Mouse (Mus musculus) heart, embryonic 16.5 days (tissue): ENCODE data around the gene Hist1h2bh. TPM values are rescaled to one million over a fixed set of nuclear protein-coding genes. Genes with fewer than 3 reads are reported as not detected.
A peak's percentile ranks its signal among the peaks of the same experiment; 100 is the strongest.

Experiments
- ATAC-seq: fragments of 200-750 bp; cut with Nextera tagmentation; replicated peaks from 2 replicates; pipeline ENCODE4 v1.8.0; 2017; ENCODE audit warnings: moderate number of reproducible peaks; ENCODE audit not compliant: insufficient read depth, low FRiP score; ENCODE audit errors: extremely low read depth
- H3K27ac ChIP-seq: fragments of 300-500 bp; sonication (generic); 2 replicates; pipeline ENCODE4 v1.5.1; 2014; ENCODE audit warnings: mild to moderate bottlenecking, low read length, control low read depth, moderate library complexity
- H3K27me3 ChIP-seq: fragments of 300-500 bp; sonication (generic); 2 replicates; pipeline ENCODE4 v1.6.1; 2014; ENCODE audit warnings: low read length, mixed read lengths; ENCODE audit not compliant: control insufficient read depth, insufficient read depth
- H3K36me3 ChIP-seq: fragments of 300-500 bp; sonication (generic); 2 replicates; pipeline ENCODE4 v1.6.1; 2014; ENCODE audit not compliant: control insufficient read depth, insufficient read depth
- H3K4me1 ChIP-seq: fragments of 300-500 bp; sonication (generic); 2 replicates; pipeline ENCODE4 v1.6.1; 2014; ENCODE audit warnings: low read length, mixed read lengths; ENCODE audit not compliant: control insufficient read depth, insufficient read depth
- H3K4me2 ChIP-seq: fragments of 300-500 bp; sonication (generic); 2 replicates; pipeline ENCODE4 v1.6.1; 2014; ENCODE audit warnings: low read depth, mild to moderate bottlenecking, control low read depth, low read length
- H3K4me3 ChIP-seq: fragments of 300-500 bp; sonication (generic); 2 replicates; pipeline ENCODE4 v1.5.1; 2014; ENCODE audit warnings: mild to moderate bottlenecking, control low read depth, low read length
- H3K9ac ChIP-seq: fragments of 300-500 bp; sonication (generic); 2 replicates; pipeline ENCODE4 v1.6.1; 2014; ENCODE audit warnings: low read length, control low read depth
- H3K9me3 ChIP-seq: fragments of 300-500 bp; sonication (generic); replicated peaks from 2 replicates; pipeline ENCODE4 v1.6.1; 2016; ENCODE audit warnings: low read length; ENCODE audit not compliant: control insufficient read depth
- WGBS: fragments of 180-500 bp; shearing (Covaris S2); extraction: QIAGEN DNeasy Blood & Tissue Kit; methylation state at CpG from one replicate; pipeline ENCODE4 v1.1.7; 2014; 5-methylcytosine and 5-hydroxymethylcytosine counted together
- polyA plus RNA-seq: library from polyadenylated mRNA; unstranded; fragments of >200 nt; fragmentation: Nextera tagmentation; extraction: Ambion mirVana; gene quantifications from 2 replicates; pipeline ENCODE4 v1.2.1, GENCODE M21; 2015

Hist1h2bh gene
- polyA plus RNA-seq, 1 experiment from 2014 or later: 0.38 TPM

GRCm38 (mm10) chr13:23526312-23526711, 16.9 kb downstream of the Hist1h2bh start:
- Histone ChIP-seq H3K4me2 (peak overlapping the region; percentile 58), H3K4me1 (peaks cover 13% of the 10 kb centered on the region), H3K27ac (no peak overlapping the region), H3K27me3 (no peaks in the 10 kb centered on the region), H3K9ac (peak overlapping the region; percentile 42), H3K9me3 (no peaks in the 10 kb centered on the region), H3K36me3 (no peaks in the 10 kb centered on the region), H3K4me3 (peak overlapping the region; percentile 43)
- under 1% methylated on average over 17 of the region's 17 CpGs for WGBS
- no peak for ATAC-seq

DNA sequence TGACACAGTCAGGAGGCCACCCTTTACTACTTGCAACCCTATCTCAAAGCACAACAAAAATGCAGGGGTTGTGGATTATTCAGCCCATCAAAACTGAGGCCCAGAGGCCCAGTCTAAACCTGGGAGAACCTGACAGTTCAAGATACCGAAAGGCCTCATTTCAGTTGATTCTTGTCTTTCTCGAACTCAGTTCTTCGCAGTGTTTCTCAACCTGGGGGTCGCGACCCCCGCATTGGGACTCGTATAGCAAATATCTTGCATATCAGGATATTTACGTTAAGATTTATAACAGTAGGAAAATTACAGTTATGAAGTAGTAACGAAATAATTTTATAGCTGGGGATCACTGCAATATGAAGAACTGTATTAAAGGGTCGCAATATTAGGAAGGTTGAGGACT, 17.3 kb downstream of the Hist1h2bh start:
- 2% methylated on average over 10 of the region's 10 CpGs for WGBS
- H3K36me3 ChIP-seq: no peaks in the 10 kb centered on the region
- ATAC-seq: no peak
- H3K9ac ChIP-seq: peak overlapping the region; percentile 42
- peaks cover 14% of the 10 kb centered on the region for H3K4me1 ChIP-seq
- H3K4me3 ChIP-seq: peak overlapping the region; percentile 43
- no peaks in the 10 kb centered on the region for H3K27me3 ChIP-seq
- H3K27ac ChIP-seq: no peak overlapping the region
- H3K9me3 ChIP-seq: no peaks in the 10 kb centered on the region
- H3K4me2 ChIP-seq: peak overlapping the region; percentile 58

DNA sequence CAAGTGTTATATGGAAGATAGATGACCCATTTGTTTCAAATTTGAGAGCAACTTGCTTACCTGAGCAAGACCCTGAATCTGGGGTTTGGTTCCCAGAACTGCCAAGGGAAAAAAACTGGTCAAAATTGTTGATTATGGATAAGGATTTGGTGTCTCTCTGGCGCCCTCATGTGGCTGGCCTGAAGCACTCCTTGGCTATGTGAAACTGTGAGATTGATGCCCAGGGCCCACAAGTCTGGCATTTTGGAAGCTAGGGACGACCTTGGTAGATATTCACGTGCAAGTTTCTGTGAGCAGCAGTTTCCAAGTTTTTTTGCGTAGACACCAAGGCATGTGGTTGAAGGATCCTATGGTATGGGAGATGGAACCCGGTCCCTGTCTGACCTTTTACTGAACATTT, 18.5 kb downstream of the Hist1h2bh start:
- 13% methylated on average over 5 of the region's 5 CpGs for WGBS
- Histone ChIP-seq H3K27me3 (no peaks in the 10 kb centered on the region), H3K27ac (no peak overlapping the region), H3K9me3 (no peaks in the 10 kb centered on the region), H3K9ac (no peak overlapping the region), H3K4me3 (no peak overlapping the region), H3K36me3 (no peaks in the 10 kb centered on the region), H3K4me2 (no peak overlapping the region), H3K4me1 (peaks cover 14% of the 10 kb centered on the region)
- no peak for ATAC-seq

DNA sequence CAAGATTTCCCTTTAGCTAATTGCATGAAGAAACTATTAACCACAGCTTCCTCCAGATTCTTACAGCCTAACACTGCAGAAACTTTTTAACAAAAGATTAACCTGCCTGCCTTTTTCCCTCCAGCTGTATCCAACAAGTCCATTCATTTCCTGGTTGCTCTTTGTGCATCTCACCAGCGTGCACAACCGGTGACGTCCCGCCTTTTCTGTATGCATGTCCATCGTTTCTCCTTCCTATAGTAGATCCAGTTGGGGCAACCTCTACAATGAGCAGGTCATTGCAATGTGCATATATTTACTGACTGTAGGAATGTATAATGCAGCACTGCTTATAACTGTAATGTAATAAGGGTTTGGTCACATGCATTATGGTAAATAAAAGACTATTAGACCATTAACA, 19.2 kb downstream of the Hist1h2bh start:
- Histone ChIP-seq H3K4me2 (no peak overlapping the region), H3K4me3 (no peak overlapping the region), H3K4me1 (peaks cover 14% of the 10 kb centered on the region), H3K9me3 (no peaks in the 10 kb centered on the region), H3K9ac (no peak overlapping the region), H3K27me3 (no peaks in the 10 kb centered on the region), H3K36me3 (no peaks in the 10 kb centered on the region), H3K27ac (no peak overlapping the region)
- ATAC-seq: no peak
- WGBS: 44% methylated on average over 5 of the region's 5 CpGs

DNA sequence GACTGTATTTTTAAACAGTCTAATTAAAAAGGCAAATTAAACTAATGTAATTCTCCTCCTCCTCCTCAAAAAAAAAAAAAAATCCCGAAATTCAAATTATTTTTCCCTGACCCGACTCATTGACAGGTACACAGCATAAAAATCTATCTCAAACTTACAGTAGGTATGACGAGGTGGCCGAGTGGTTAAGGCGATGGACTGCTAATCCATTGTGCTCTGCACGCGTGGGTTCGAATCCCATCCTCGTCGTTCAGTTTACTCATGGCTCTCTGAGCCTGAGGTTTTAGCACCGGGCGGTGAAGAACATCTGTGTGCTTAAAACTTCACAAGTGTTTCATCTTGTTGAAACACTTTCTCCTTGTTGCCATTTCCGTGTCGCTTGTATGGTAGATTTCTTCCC, 21.5 kb downstream of the Hist1h2bh start:
- H3K9me3 ChIP-seq: no peaks in the 10 kb centered on the region
- H3K4me1 ChIP-seq: peaks cover 7% of the 10 kb centered on the region; the same call in 1 of the 2 replicates
- H3K27me3 ChIP-seq: no peaks in the 10 kb centered on the region
- 1% methylated on average over 14 of the region's 14 CpGs for WGBS
- no peak overlapping the region for H3K9ac ChIP-seq
- H3K36me3 ChIP-seq: no peaks in the 10 kb centered on the region
- no peak; the same call in 1 of the 2 replicates for ATAC-seq
- peak overlapping the region; percentile 49 for H3K4me2 ChIP-seq
- H3K27ac ChIP-seq: no peak overlapping the region
- peak overlapping the region; percentile 2; the same call in 1 of the 2 replicates for H3K4me3 ChIP-seq

GRCm38 (mm10) chr13:23519416-23519815, 23.8 kb downstream of the Hist1h2bh start:
- Histone ChIP-seq H3K9me3 (no peaks in the 10 kb centered on the region), H3K36me3 (no peaks in the 10 kb centered on the region), H3K27ac (peak overlapping the region; percentile 72), H3K4me1 (peaks cover 5% of the 10 kb centered on the region; the same call in 1 of the 2 replicates), H3K4me2 (peak overlapping the region; percentile 94), H3K27me3 (no peaks in the 10 kb centered on the region), H3K4me3 (peak overlapping the region; percentile 58), H3K9ac (peak overlapping the region; percentile 46; the same call in 1 of the 2 replicates)
- under 1% methylated on average over 10 of the region's 10 CpGs for WGBS
- ATAC-seq: peak; percentile 39; the same call in 1 of the 2 replicates

DNA sequence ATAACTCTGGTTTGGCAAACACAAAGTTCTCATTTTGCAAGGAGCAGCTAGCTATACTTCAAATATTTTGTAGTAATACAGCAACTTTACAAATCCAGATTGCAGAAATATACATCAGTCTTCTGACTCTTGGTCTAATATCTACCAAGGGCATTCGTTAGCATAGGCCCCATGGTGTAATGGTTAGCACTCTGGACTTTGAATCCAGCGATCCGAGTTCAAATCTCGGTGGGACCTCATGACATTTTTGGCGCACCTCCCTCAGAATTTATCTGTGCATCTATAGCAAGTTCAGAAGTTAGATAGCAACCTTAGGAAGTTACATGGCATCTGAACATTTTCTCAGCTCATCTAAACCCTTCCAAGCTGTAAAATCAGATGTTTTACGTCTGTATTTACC, 24.3 kb downstream of the Hist1h2bh start:
- peak overlapping the region; percentile 94 for H3K4me2 ChIP-seq
- H3K9me3 ChIP-seq: no peaks in the 10 kb centered on the region
- peak overlapping the region; percentile 46; the same call in 1 of the 2 replicates for H3K9ac ChIP-seq
- H3K4me1 ChIP-seq: peaks cover 5% of the 10 kb centered on the region; the same call in 1 of the 2 replicates
- peak; percentile 53; the same call in 1 of the 2 replicates for ATAC-seq
- H3K27ac ChIP-seq: peak overlapping the region; percentile 72
- H3K36me3 ChIP-seq: no peaks in the 10 kb centered on the region
- 0% methylated on average over 6 of the region's 6 CpGs for WGBS
- peak overlapping the region; percentile 58 for H3K4me3 ChIP-seq
- no peaks in the 10 kb centered on the region for H3K27me3 ChIP-seq

DNA sequence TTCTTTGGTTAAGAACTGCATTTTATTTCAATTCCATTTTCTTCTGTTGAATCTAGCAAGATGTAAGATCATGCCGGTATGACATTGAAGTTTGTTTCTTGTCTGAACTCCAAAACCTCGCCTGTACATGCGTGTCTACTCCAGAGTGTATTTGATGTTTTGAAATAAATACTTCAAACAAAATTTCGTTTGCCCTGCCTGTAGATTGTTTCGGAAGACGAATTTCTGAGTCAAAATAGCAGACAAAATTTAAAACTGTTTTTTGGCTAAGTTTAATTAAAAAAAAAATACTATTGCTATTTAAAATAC, 24.9 kb downstream of the Hist1h2bh start:
- Histone ChIP-seq H3K27ac (peak overlapping the region; percentile 48; the same call in 1 of the 2 replicates), H3K36me3 (no peaks in the 10 kb centered on the region), H3K4me2 (peak overlapping the region; percentile 94), H3K27me3 (no peaks in the 10 kb centered on the region), H3K9me3 (no peaks in the 10 kb centered on the region), H3K9ac (peak overlapping the region; percentile 62), H3K4me3 (peak overlapping the region; percentile 71), H3K4me1 (peaks cover 5% of the 10 kb centered on the region; the same call in 1 of the 2 replicates)
- WGBS: under 1% methylated on average over 6 of the region's 6 CpGs
- no peak for ATAC-seq

GRCm38 (mm10) chr13:23517603-23518294, 25.4 kb downstream of the Hist1h2bh start:
- Histone ChIP-seq H3K36me3 (no peaks in the 10 kb centered on the region), H3K4me3 (peak overlapping the region; percentile 71), H3K27ac (peak overlapping the region; percentile 86), H3K4me1 (peaks cover 5% of the 10 kb centered on the region; the same call in 1 of the 2 replicates), H3K9ac (peak overlapping the region; percentile 70), H3K27me3 (no peaks in the 10 kb centered on the region), H3K9me3 (no peaks in the 10 kb centered on the region), H3K4me2 (peak overlapping the region; percentile 94)
- peak; percentile 86 for ATAC-seq
- WGBS: under 1% methylated on average over 27 of the region's 27 CpGs
